Mouse (Mus musculus): ENCODE data around the gene Rims1. TPM values are rescaled to one million over a fixed set of nuclear protein-coding genes. Genes with fewer than 3 reads are reported as not detected.

Rims1 gene
- 100 to 1,000 TPM; 237 to 269 TPM for total RNA-seq (2021)

GRCm38 (mm10) chr1:22805726-22806625 is at the start of gene Rims1:
TSS of gene Rims1 (minus strand) at chr1:22805994.
- DNase-seq (ENCODE audit: extremely low spot score in 1 of 2, low spot score in 1 of 2) = peak; percentile 58 to 65

GRCm38 (mm10) chr1:22806626-22807096 is 867 bp upstream of the Rims1 start:
- DNase-seq (ENCODE audit: extremely low spot score in 1 of 2, low spot score in 1 of 2) = no peak

- peak in 1 of 2 experiments; percentile 51 for DNase-seq (ENCODE audit: extremely low spot score in 1 of 2, low spot score in 1 of 2)
Observed at GRCm38 (mm10) chr1:22805025-22805725, 619 bp downstream of the Rims1 start.

GRCm38 (mm10) chr1:22804148-22804885 is 1.5 kb downstream of the Rims1 start:
- DNase-seq (ENCODE audit: extremely low spot score in 1 of 2, low spot score in 1 of 2) = no peak

GRCm38 (mm10) chr1:22803471-22803870 is 2.3 kb downstream of the Rims1 start:
- DNase-seq (ENCODE audit: extremely low spot score in 1 of 2, low spot score in 1 of 2) = no peak

- DNase-seq (ENCODE audit: extremely low spot score in 1 of 2, low spot score in 1 of 2) = no peak
Observed at GRCm38 (mm10) chr1:22800276-22800675, 5.5 kb downstream of the Rims1 start.

- DNase-seq (ENCODE audit: extremely low spot score in 1 of 2, low spot score in 1 of 2) = no peak
Observed at GRCm38 (mm10) chr1:22797091-22797490, 8.7 kb downstream of the Rims1 start.

GRCm38 (mm10) chr1:22789391-22789909 is 16.3 kb downstream of the Rims1 start:
- no peak for DNase-seq (ENCODE audit: extremely low spot score in 1 of 2, low spot score in 1 of 2)

- no peak for DNase-seq (ENCODE audit: extremely low spot score in 1 of 2, low spot score in 1 of 2)
Observed at GRCm38 (mm10) chr1:22787616-22788015, 18.2 kb downstream of the Rims1 start.

GRCm38 (mm10) chr1:22770530-22771254 is 35.1 kb downstream of the Rims1 start:
- DNase-seq (ENCODE audit: extremely low spot score in 1 of 2, low spot score in 1 of 2) = no peak

GRCm38 (mm10) chr1:22763376-22763775 is 42.4 kb downstream of the Rims1 start:
- no peak for DNase-seq (ENCODE audit: extremely low spot score in 1 of 2, low spot score in 1 of 2)

GRCm38 (mm10) chr1:22762780-22763179 is 43.0 kb downstream of the Rims1 start:
- no peak for DNase-seq (ENCODE audit: extremely low spot score in 1 of 2, low spot score in 1 of 2)

GRCm38 (mm10) chr1:22750536-22750935 is 55.3 kb downstream of the Rims1 start:
- DNase-seq (ENCODE audit: extremely low spot score in 1 of 2, low spot score in 1 of 2) = no peak

GRCm38 (mm10) chr1:22744655-22745054 is 61.1 kb downstream of the Rims1 start:
- DNase-seq (ENCODE audit: extremely low spot score in 1 of 2, low spot score in 1 of 2) = no peak

GRCm38 (mm10) chr1:22737491-22737890 is 68.3 kb downstream of the Rims1 start:
- no peak for DNase-seq (ENCODE audit: extremely low spot score in 1 of 2, low spot score in 1 of 2)

- DNase-seq (ENCODE audit: extremely low spot score in 1 of 2, low spot score in 1 of 2) = no peak
Observed at GRCm38 (mm10) chr1:22734429-22734828, 71.4 kb downstream of the Rims1 start.

- no peak for DNase-seq (ENCODE audit: extremely low spot score in 1 of 2, low spot score in 1 of 2)
Observed at GRCm38 (mm10) chr1:22733281-22733680, 72.5 kb downstream of the Rims1 start.

GRCm38 (mm10) chr1:22728207-22728606 is 77.6 kb downstream of the Rims1 start:
- DNase-seq (ENCODE audit: extremely low spot score in 1 of 2, low spot score in 1 of 2) = no peak

- DNase-seq (ENCODE audit: extremely low spot score in 1 of 2, low spot score in 1 of 2) = no peak
Observed at GRCm38 (mm10) chr1:22721706-22722105, 84.1 kb downstream of the Rims1 start.

- DNase-seq (ENCODE audit: extremely low spot score in 1 of 2, low spot score in 1 of 2) = no peak
Observed at GRCm38 (mm10) chr1:22720714-22721113, 85.1 kb downstream of the Rims1 start.
